Mouse (Mus musculus): Measurements from ENCODE around the gene Unc5c.

Unc5c gene

GRCm38 (mm10) chr3:141465104-141465705, at the start of gene Unc5c:
Gene Unc5c, plus strand, starts transcription at chr3:141465216.
- DNase-seq, result no peak

- no peak for DNase-seq
Measured at GRCm38 (mm10) chr3:141457475-141457874, 7.5 kb upstream of the Unc5c start.

- DNase-seq, result no peak
Measured at GRCm38 (mm10) chr3:141462482-141462881, 2.5 kb upstream of the Unc5c start.

GRCm38 (mm10) chr3:141464691-141465103, 319 bp upstream of the Unc5c start:
- no peak for DNase-seq

GRCm38 (mm10) chr3:141466061-141466460, 1.0 kb downstream of the Unc5c start:
- DNase-seq, result no peak

- no peak for DNase-seq
Measured at GRCm38 (mm10) chr3:141466727-141467335, 1.8 kb downstream of the Unc5c start.

GRCm38 (mm10) chr3:141469338-141469737, 4.3 kb downstream of the Unc5c start:
- DNase-seq, result no peak

- no peak for DNase-seq
Measured at GRCm38 (mm10) chr3:141473205-141473604, 8.2 kb downstream of the Unc5c start.

GRCm38 (mm10) chr3:141475389-141475788, 10.4 kb downstream of the Unc5c start:
- DNase-seq, result no peak

GRCm38 (mm10) chr3:141475919-141476318, 10.9 kb downstream of the Unc5c start:
- DNase-seq, result no peak

- DNase-seq, result no peak
Measured at GRCm38 (mm10) chr3:141476670-141477069, 11.7 kb downstream of the Unc5c start.

GRCm38 (mm10) chr3:141482465-141482864, 17.4 kb downstream of the Unc5c start:
- DNase-seq, result no peak

GRCm38 (mm10) chr3:141483665-141484431, 18.8 kb downstream of the Unc5c start:
- DNase-seq, result no peak

- DNase-seq, result no peak
Measured at GRCm38 (mm10) chr3:141485218-141485617, 20.2 kb downstream of the Unc5c start.

GRCm38 (mm10) chr3:141490647-141491046, 25.6 kb downstream of the Unc5c start:
- no peak for DNase-seq

- no peak for DNase-seq
Measured at GRCm38 (mm10) chr3:141491272-141491950, 26.4 kb downstream of the Unc5c start.

GRCm38 (mm10) chr3:141491951-141492310, 26.9 kb downstream of the Unc5c start:
- no peak for DNase-seq

- no peak for DNase-seq
Measured at GRCm38 (mm10) chr3:141493000-141493399, 28.0 kb downstream of the Unc5c start.

GRCm38 (mm10) chr3:141498348-141499056, 33.5 kb downstream of the Unc5c start:
- DNase-seq, result no peak

- no peak for DNase-seq
Measured at GRCm38 (mm10) chr3:141501845-141502505, 37.0 kb downstream of the Unc5c start.

- DNase-seq, result no peak
Measured at GRCm38 (mm10) chr3:141503331-141503730, 38.3 kb downstream of the Unc5c start.

GRCm38 (mm10) chr3:141509772-141510171, 44.8 kb downstream of the Unc5c start:
- no peak for DNase-seq

All from thymus, postnatal 25 days (tissue).